Mouse (Mus musculus): ENCODE data around the gene Mob3c. TPM values are rescaled to one million over a fixed set of nuclear protein-coding genes. Genes with fewer than 3 reads are reported as not detected.

Gene Mob3c
- total RNA-seq, 1 experiment from 2014 or later: 14.8 TPM

- ATAC-seq (replicated peaks in 1 of 2; ENCODE audit: insufficient read depth in 1 of 2, low FRiP score in 2 of 2, low TSS enrichment in 1 of 2, low read depth in 1 of 2, poor library complexity in 2 of 2, severe bottlenecking in 2 of 2): peak; percentile 10 to 19; a peak in 3 of 4 replicates
These were observed 381 bp upstream of the Mob3c start for GRCm38 (mm10) chr4:115827535-115827887.

GRCm38 (mm10) chr4:115828572-115828902 is 645 bp downstream of the Mob3c start:
- peak in 1 of 2 experiments; percentile 3; a peak in 1 of 4 replicates for ATAC-seq (replicated peaks in 1 of 2; ENCODE audit: insufficient read depth in 1 of 2, low FRiP score in 2 of 2, low TSS enrichment in 1 of 2, low read depth in 1 of 2, poor library complexity in 2 of 2, severe bottlenecking in 2 of 2)

- no peak for ATAC-seq (replicated peaks in 1 of 2; ENCODE audit: insufficient read depth in 1 of 2, low FRiP score in 2 of 2, low TSS enrichment in 1 of 2, low read depth in 1 of 2, poor library complexity in 2 of 2, severe bottlenecking in 2 of 2)
These were observed 2.6 kb downstream of the Mob3c start for GRCm38 (mm10) chr4:115830491-115830890.

DNA sequence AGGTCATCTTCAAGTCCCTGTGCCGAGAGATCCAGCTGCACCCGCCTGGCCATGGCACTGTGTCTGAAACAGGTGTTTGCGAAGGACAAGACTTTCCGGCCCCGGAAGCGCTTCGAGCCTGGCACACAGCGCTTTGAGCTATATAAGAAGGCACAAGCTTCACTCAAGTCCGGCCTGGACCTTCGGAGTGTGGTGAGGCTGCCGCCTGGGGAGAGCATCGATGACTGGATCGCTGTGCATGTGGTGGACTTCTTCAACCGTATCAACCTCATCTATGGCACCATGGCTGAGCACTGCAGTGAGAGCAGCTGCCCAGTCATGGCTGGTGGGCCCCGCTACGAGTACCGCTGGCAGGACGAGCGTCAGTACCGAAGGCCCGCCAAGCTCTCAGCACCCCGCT is 3.3 kb downstream of the Mob3c start:
- ATAC-seq (replicated peaks in 1 of 2; ENCODE audit: insufficient read depth in 1 of 2, low FRiP score in 2 of 2, low TSS enrichment in 1 of 2, low read depth in 1 of 2, poor library complexity in 2 of 2, severe bottlenecking in 2 of 2): no peak

GRCm38 (mm10) chr4:115832040-115832439 is 4.1 kb downstream of the Mob3c start:
- no peak for ATAC-seq (replicated peaks in 1 of 2; ENCODE audit: insufficient read depth in 1 of 2, low FRiP score in 2 of 2, low TSS enrichment in 1 of 2, low read depth in 1 of 2, poor library complexity in 2 of 2, severe bottlenecking in 2 of 2)

DNA sequence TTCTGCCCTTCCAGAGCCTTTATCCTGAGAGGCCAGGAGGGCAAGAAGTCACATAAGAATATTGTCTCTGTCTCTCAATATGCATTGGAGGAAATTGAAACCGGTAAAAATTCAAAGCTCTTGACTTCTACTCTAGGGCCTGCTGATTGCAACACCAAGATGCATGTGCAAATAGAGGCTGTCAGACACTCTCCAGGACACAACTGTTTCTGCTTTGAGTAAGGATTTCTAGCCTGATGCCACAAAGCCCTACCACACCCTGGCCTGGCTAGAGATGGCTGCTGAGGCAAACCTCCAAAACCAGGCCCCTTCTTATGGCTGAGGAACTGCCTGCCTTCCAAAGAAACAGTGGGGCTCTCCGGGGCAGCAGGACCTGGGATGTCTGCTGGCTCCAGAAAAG is 7.7 kb downstream of the Mob3c start:
- ATAC-seq (replicated peaks in 1 of 2; ENCODE audit: insufficient read depth in 1 of 2, low FRiP score in 2 of 2, low TSS enrichment in 1 of 2, low read depth in 1 of 2, poor library complexity in 2 of 2, severe bottlenecking in 2 of 2): no peak

GRCm38 (mm10) chr4:115838196-115838595 is 10.3 kb downstream of the Mob3c start:
- no peak for ATAC-seq (replicated peaks in 1 of 2; ENCODE audit: insufficient read depth in 1 of 2, low FRiP score in 2 of 2, low TSS enrichment in 1 of 2, low read depth in 1 of 2, poor library complexity in 2 of 2, severe bottlenecking in 2 of 2)

DNA sequence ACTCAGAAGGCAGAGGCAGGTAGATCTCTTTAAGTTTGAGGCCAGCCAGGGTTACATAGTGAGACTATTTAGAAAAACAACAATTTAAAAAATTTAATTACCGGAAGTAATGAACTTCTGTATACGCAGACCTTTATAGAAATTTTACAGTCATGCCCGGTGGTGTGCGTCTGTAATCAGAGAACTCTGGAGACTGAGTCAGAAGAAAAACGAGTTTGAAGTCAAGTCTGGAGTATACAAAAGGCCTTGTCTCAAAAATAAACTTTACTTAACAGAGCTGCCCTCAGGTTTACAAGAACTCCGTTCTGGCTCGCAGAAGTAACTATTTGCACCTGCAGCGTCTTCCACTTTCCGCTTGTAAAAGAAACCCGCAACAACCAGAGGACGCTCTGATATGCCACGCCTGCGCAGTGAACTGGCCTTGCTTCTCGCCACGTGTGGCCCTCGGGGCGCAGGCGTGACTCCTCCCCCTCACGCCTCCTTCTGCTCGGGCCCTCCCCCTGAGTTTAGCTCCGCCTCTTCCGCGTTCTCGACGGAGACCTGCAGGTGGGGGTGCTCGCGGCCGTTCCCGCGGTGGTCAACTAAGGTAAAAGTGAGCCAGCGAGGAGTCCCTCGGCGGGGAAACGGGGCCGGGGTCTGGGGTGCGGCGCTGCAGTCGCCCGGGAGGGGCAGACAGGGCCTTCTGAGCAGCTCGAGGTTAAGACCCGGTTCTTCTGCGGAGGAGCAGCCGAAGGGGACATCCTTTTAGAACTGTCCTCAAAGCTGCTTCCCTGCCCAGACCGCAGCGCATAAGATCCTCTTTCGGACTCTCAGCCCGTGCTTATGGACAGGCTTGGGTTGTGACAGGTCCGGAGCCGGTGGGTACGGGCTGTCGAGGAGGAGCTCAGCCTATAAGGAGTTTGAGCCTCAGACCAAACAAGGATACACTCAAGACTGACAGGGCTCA is 11.1 kb downstream of the Mob3c start, which contains the start of gene Mknk1:
Mknk1 (plus strand) TSS at position 503 of the 946 bp plus-strand sequence.
- peak; percentile 97 to 99 for ATAC-seq (replicated peaks in 1 of 2; ENCODE audit: insufficient read depth in 1 of 2, low FRiP score in 2 of 2, low TSS enrichment in 1 of 2, low read depth in 1 of 2, poor library complexity in 2 of 2, severe bottlenecking in 2 of 2)

DNA sequence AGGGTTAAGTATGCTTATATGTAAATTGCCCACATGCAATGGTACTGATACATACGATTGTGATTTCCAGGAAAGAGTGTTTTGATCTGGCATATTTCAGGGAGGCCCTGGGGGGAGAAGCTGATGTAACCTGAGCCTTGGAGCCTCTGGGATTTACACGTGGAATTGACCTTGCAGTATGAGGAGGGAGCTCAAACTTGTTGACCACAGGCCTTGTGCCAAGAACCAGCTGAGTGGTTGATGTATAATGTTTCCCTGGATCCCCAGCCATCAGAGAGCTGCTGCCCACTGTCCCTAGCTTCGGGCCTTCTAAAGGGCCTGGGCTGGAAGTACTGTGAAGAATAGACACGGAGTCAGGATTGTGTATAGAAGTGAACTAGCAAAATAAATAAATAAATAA is 12.1 kb downstream of the Mob3c start:
- ATAC-seq (replicated peaks in 1 of 2; ENCODE audit: insufficient read depth in 1 of 2, low FRiP score in 2 of 2, low TSS enrichment in 1 of 2, low read depth in 1 of 2, poor library complexity in 2 of 2, severe bottlenecking in 2 of 2): no peak

GRCm38 (mm10) chr4:115840842-115841241 is 12.9 kb downstream of the Mob3c start:
- no peak for ATAC-seq (replicated peaks in 1 of 2; ENCODE audit: insufficient read depth in 1 of 2, low FRiP score in 2 of 2, low TSS enrichment in 1 of 2, low read depth in 1 of 2, poor library complexity in 2 of 2, severe bottlenecking in 2 of 2)

DNA sequence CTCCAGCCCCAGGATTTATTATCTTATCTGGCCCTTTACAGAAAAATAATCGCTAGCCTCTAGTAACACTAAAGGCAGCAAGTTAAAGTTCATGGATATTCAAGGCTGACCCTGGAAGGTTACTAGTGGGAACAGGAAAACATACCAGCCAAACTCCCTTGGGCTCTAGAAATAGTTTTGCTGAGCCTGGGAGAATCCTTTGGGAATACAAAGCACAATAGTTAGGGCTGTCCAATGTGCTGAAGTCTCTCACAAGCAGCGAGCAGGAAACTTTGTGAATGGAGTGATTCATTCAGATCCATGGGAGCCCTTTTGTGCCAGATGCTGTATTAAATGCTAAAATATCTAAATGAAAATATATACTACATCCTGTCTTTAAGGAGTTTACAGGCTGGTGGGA is 18.8 kb downstream of the Mob3c start:
- ATAC-seq (replicated peaks in 1 of 2; ENCODE audit: insufficient read depth in 1 of 2, low FRiP score in 2 of 2, low TSS enrichment in 1 of 2, low read depth in 1 of 2, poor library complexity in 2 of 2, severe bottlenecking in 2 of 2): no peak

GRCm38 (mm10) chr4:115847377-115847776 is 19.5 kb downstream of the Mob3c start:
- peak; percentile 75 to 89 for ATAC-seq (replicated peaks in 1 of 2; ENCODE audit: insufficient read depth in 1 of 2, low FRiP score in 2 of 2, low TSS enrichment in 1 of 2, low read depth in 1 of 2, poor library complexity in 2 of 2, severe bottlenecking in 2 of 2)

GRCm38 (mm10) chr4:115848083-115848482 is 20.2 kb downstream of the Mob3c start:
- no peak for ATAC-seq (replicated peaks in 1 of 2; ENCODE audit: insufficient read depth in 1 of 2, low FRiP score in 2 of 2, low TSS enrichment in 1 of 2, low read depth in 1 of 2, poor library complexity in 2 of 2, severe bottlenecking in 2 of 2)

DNA sequence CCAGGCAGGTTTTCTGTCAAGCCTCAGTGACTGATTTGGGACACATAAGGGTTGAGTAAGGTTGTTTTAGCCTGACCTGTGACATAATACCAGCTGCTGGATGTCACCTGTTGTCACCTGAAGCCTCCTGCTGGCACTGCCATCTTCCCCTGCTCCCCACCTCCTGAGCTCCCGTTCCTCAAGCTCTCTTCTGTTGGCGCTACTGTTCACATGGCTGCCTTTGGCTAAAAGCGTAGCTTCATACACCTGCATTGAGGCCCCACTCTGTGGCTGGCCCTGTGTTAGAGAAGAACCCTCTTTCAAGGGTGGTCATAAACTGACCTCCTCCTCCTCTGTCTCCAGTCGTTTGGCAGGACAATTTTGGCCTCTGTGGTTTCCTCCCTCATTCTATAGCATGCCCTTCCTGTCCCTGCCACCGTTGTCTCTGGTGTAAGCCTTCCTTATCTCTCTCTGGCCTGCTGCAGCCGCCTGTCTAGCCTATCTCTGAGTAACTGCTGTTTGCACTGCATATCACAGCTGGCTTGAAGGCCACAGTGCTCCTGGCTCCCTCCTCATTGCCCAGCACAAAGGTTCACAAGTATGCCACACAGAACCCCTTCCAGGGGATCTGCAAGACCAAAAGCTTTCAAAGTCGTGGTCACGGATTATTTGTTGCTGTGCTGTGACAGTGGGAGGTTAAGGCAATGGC is 21.2 kb downstream of the Mob3c start:
- ATAC-seq (replicated peaks in 1 of 2; ENCODE audit: insufficient read depth in 1 of 2, low FRiP score in 2 of 2, low TSS enrichment in 1 of 2, low read depth in 1 of 2, poor library complexity in 2 of 2, severe bottlenecking in 2 of 2): peak; percentile 48 to 63

DNA sequence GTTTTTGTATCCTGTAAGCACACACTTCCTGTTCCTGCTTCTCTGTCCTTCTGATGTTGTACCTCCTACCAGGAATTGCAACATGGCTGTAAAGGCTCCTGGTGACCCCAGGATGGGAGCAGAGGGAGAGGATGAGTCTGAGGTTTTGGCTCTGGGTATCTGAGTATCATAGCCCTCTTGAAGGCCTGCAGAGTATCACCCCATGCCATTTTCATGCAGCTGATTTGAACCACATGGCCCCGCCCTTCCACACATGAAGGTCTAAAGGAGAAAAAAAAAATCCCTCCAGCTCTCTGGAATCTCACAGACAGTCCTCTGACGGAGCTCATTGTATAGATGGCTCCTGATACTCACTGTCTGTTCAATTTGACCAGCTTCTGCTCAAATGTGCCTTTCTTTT is 22.2 kb downstream of the Mob3c start:
- no peak for ATAC-seq (replicated peaks in 1 of 2; ENCODE audit: insufficient read depth in 1 of 2, low FRiP score in 2 of 2, low TSS enrichment in 1 of 2, low read depth in 1 of 2, poor library complexity in 2 of 2, severe bottlenecking in 2 of 2)

DNA sequence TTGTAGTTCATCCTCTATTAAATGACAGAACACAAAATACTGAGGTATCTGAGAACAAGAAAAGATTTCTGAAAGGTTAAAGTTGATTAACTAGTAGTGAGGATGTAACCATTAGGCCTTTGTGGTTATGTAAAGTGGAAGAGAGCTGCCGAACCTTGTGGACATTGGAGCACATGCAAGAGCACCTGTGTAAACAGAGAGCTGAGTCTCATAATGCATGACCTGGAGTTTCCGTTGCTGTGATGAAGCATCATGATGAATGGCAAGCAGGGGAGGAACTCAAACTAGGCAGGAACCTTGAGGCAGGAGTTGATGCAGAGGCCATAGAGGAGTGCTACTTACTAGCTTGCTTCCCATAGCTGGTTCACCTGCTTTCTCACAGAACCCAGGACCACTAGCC is 22.7 kb downstream of the Mob3c start:
- no peak for ATAC-seq (replicated peaks in 1 of 2; ENCODE audit: insufficient read depth in 1 of 2, low FRiP score in 2 of 2, low TSS enrichment in 1 of 2, low read depth in 1 of 2, poor library complexity in 2 of 2, severe bottlenecking in 2 of 2)

DNA sequence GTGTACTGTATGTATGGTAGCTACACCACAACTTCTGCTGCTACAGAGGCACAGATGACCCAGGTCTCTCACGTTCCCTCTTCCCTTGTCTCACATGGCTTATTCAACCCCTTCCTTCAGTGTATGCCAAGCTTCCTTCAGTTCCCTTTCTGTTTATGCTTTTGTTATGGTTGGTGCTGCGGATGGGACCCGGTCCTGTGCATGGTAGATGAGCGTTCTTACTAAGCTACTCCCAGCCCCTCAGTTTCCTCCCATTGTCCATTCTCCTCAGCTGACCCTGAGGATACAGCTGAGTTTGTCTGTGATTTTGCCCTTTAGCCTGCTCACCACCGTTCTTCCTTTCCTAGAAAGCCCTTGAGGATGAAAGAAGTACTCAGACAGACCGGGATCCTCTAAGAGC is 23.7 kb downstream of the Mob3c start:
- no peak for ATAC-seq (replicated peaks in 1 of 2; ENCODE audit: insufficient read depth in 1 of 2, low FRiP score in 2 of 2, low TSS enrichment in 1 of 2, low read depth in 1 of 2, poor library complexity in 2 of 2, severe bottlenecking in 2 of 2)

DNA sequence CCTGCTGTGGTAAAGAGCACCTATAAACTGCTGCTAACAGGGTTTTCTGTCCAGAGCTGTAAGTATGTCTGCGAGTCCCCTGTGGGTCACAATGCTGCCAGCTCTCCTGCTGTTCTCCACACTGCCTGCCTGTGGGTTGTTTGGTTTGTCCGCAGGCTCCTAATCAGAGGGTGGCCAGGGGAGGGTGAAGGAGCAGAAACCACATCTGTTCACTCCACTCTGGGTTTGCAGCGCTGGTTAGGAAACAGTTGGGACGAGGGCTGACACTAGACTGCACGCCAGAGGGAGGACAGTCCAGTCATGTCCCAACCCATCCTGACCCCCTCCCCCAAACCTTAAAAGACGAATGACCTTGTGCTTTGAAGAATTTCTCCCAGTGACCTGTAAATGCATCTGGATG is 27.2 kb downstream of the Mob3c start:
- no peak for ATAC-seq (replicated peaks in 1 of 2; ENCODE audit: insufficient read depth in 1 of 2, low FRiP score in 2 of 2, low TSS enrichment in 1 of 2, low read depth in 1 of 2, poor library complexity in 2 of 2, severe bottlenecking in 2 of 2)
